Comparison of ENCODE assay signal across 8 mouse cellular contexts in genomic region chr3:103278561-103279181, GRCm38 (mm10). TPM values are rescaled to one million over a fixed set of nuclear protein-coding genes. Genes with fewer than 3 reads are reported as not detected.
DNase-seq lines count a peak whose midpoint lies in the region; ATAC-seq and TF ChIP-seq lines count a peak whose summit lies in the region.

No protein-coding gene starts in this region.

- DNase-seq in kidney, adult 9 months: no peak
- peak; percentile 84 for DNase-seq in MEL (ENCODE audit: low read depth, low spot score)
- DNase-seq in embryo, embryonic 9.5 days (ENCODE audit: extremely low spot score): peak; percentile 47
- peak; percentile 27 to 32 for DNase-seq in layer of hippocampus, postnatal 25 days (ENCODE audit: extremely low spot score in 1 of 2, low spot score in 1 of 2)
- peak; percentile 35 for DNase-seq in midbrain, embryonic 14.5 days
- DNase-seq in natural killer cell, adult 2 months (ENCODE audit: low spot score in 2 of 2): no peak

- H3K36me3 ChIP-seq in kidney, embryonic 15.5 days: peaks cover 9% of the 10 kb centered on the region
- peaks cover 0 to 22% of the 10 kb centered on the region in 2 experiments; a peak in 3 of 4 replicates for H3K36me3 ChIP-seq in MEL (ENCODE audit: control insufficient read depth in 1 of 2, insufficient read depth in 2 of 2, low read length in 2 of 2)
- no peaks in the 10 kb centered on the region; the same call in 1 of the 2 replicates for H3K36me3 ChIP-seq in heart, embryonic 15.5 days
- H3K36me3 ChIP-seq in midbrain, embryonic 14.5 days (ENCODE audit: control insufficient read depth, insufficient read depth, low read length): no peaks in the 10 kb centered on the region

- peaks cover 34% of the 10 kb centered on the region for H3K79me2 ChIP-seq in MEL (ENCODE audit: control insufficient read depth, insufficient read depth, low read length, poor library complexity)

- TF ChIP-seq POLR2A in MEL (IDR thresholded peaks at IDR 0.05; ENCODE audit: control insufficient read depth in 1 of 2, insufficient read depth in 1 of 2, low read depth in 1 of 2, low read length in 2 of 2, poor library complexity in 1 of 2): no peak

- no peaks in the 10 kb centered on the region for H3K27me3 ChIP-seq in kidney, embryonic 15.5 days
- H3K27me3 ChIP-seq in MEL (ENCODE audit: control insufficient read depth in 1 of 2, insufficient read depth in 2 of 2, low read length in 2 of 2): no peaks in the 10 kb centered on the region
- no peaks in the 10 kb centered on the region for H3K27me3 ChIP-seq in heart, embryonic 15.5 days
- H3K27me3 ChIP-seq in midbrain, embryonic 14.5 days (ENCODE audit: control insufficient read depth, insufficient read depth, low read length): no peaks in the 10 kb centered on the region

- H3K4me3 ChIP-seq in kidney, embryonic 15.5 days (replicated peaks): peak overlapping the region; percentile 87
- H3K4me3 ChIP-seq in MEL (ENCODE audit: control insufficient read depth in 1 of 2, insufficient read depth in 1 of 2, low read depth in 2 of 2, low read length in 2 of 2): peak overlapping the region; percentile 83 to 98
- H3K4me3 ChIP-seq in heart, embryonic 15.5 days: peak overlapping the region; percentile 100
- peak overlapping the region; percentile 90 for H3K4me3 ChIP-seq in midbrain, embryonic 14.5 days (replicated peaks; ENCODE audit: low read depth, low read length)

- peaks cover 15% of the 10 kb centered on the region for H3K4me1 ChIP-seq in kidney, embryonic 15.5 days
- H3K4me1 ChIP-seq in MEL (ENCODE audit: control insufficient read depth in 1 of 2, insufficient read depth in 2 of 2, low read length in 2 of 2): peaks cover 0 to 14% of the 10 kb centered on the region in 2 experiments; a peak in 2 of 4 replicates
- peaks cover 15% of the 10 kb centered on the region for H3K4me1 ChIP-seq in heart, embryonic 15.5 days (replicated peaks)
- peaks cover 7% of the 10 kb centered on the region for H3K4me1 ChIP-seq in midbrain, embryonic 14.5 days (ENCODE audit: control insufficient read depth, insufficient read depth, low read length)

- no peaks in the 10 kb centered on the region for H3K9me3 ChIP-seq in kidney, embryonic 15.5 days (replicated peaks)
- H3K9me3 ChIP-seq in MEL (replicated peaks; ENCODE audit: insufficient read depth, low read length): no peaks in the 10 kb centered on the region
- H3K9me3 ChIP-seq in heart, embryonic 15.5 days (replicated peaks): no peaks in the 10 kb centered on the region
- H3K9me3 ChIP-seq in midbrain, embryonic 14.5 days (ENCODE audit: control insufficient read depth, low read length): no peaks in the 10 kb centered on the region

- no peak for TF ChIP-seq RAD21 in MEL (IDR thresholded peaks at IDR 0.05; ENCODE audit: low read depth, low read length)

- H3K27ac ChIP-seq in kidney, embryonic 15.5 days: peak overlapping the region; percentile 97
- H3K27ac ChIP-seq in MEL (ENCODE audit: control insufficient read depth, low read depth, low read length): peak overlapping the region; percentile 92
- H3K27ac ChIP-seq in heart, embryonic 15.5 days: peak overlapping the region; percentile 96
- peak overlapping the region; percentile 96 for H3K27ac ChIP-seq in midbrain, embryonic 14.5 days (replicated peaks; ENCODE audit: low read depth, low read length)

- H3K4me2 ChIP-seq in kidney, embryonic 15.5 days: peak overlapping the region; percentile 69
- peak overlapping the region; percentile 71 for H3K4me2 ChIP-seq in heart, embryonic 15.5 days
- H3K4me2 ChIP-seq in midbrain, embryonic 14.5 days (ENCODE audit: low read length): peak overlapping the region; percentile 67

- peak overlapping the region; percentile 98 for H3K9ac ChIP-seq in kidney, embryonic 15.5 days
- peak overlapping the region; percentile 96 for H3K9ac ChIP-seq in MEL (ENCODE audit: control insufficient read depth, low read depth, low read length, poor library complexity, severe bottlenecking)
- H3K9ac ChIP-seq in heart, embryonic 15.5 days: peak overlapping the region; percentile 69
- peak overlapping the region; percentile 99 for H3K9ac ChIP-seq in midbrain, embryonic 14.5 days (replicated peaks; ENCODE audit: low read length)

- 8% methylated on average over 11 of the region's 11 CpGs for WGBS in kidney, embryonic 15.5 days
- 11% methylated on average over 11 of the region's 11 CpGs for WGBS in heart, embryonic 15.5 days
- 12% methylated on average over 11 of the region's 11 CpGs for WGBS in midbrain, embryonic 14.5 days

- TF ChIP-seq EP300 in MEL (IDR thresholded peaks at IDR 0.05; ENCODE audit: low read depth in 1 of 2, low read length in 2 of 2): no peak

- ATAC-seq in kidney, embryonic 15.5 days (replicated peaks; ENCODE audit: low FRiP score): peak; percentile 4; the same call in 1 of the 2 replicates
- ATAC-seq in heart, embryonic 15.5 days (replicated peaks; ENCODE audit: insufficient number of reproducible peaks, insufficient read depth, low FRiP score, low read depth): no peak
- no peak for ATAC-seq in midbrain, embryonic 14.5 days (ENCODE audit: low FRiP score, low TSS enrichment)

- no peak for TF ChIP-seq CTCF in MEL (IDR thresholded peaks at IDR 0.05 in 2 of 3, conservative IDR thresholded peaks at IDR 0.05 in 1 of 3; ENCODE audit: control insufficient read depth in 1 of 3, insufficient read depth in 1 of 3, low read depth in 2 of 3, low read length in 3 of 3, poor library complexity in 1 of 3, severe bottlenecking in 1 of 3)

TF ChIP-seq in MEL, 35 proteins besides CTCF, POLR2A, EP300 and RAD21:
- TF ChIP-seq SIN3A (IDR thresholded peaks at IDR 0.05; ENCODE audit: low read length) (0 out of 2 replicates have a peak, but pooled peaks have one; percentile 56), MEF2A (IDR thresholded peaks at IDR 0.05; ENCODE audit: extremely low read depth, insufficient replicate concordance, low read depth, low read length, poor library complexity, severe bottlenecking) (peak; percentile 82; the same call in 1 of the 2 replicates), HCFC1 (IDR thresholded peaks at IDR 0.05; ENCODE audit: low read depth, low read length) (no peak; the same call in 1 of the 2 replicates), CHD1 (IDR thresholded peaks at IDR 0.05; ENCODE audit: low read depth, low read length) (no peak), ELF1 (IDR thresholded peaks at IDR 0.05; ENCODE audit: low read depth, low read length) (peak; percentile 53), BHLHE40 (IDR thresholded peaks at IDR 0.05; ENCODE audit: borderline replicate concordance, low read depth, low read length) (no peak), ETS1 (IDR thresholded peaks at IDR 0.05; ENCODE audit: low read depth, low read length) (0 out of 2 replicates have a peak, but pooled peaks have one; percentile 11), TBP (IDR thresholded peaks at IDR 0.05; ENCODE audit: low read depth, low read length) (peak; percentile 20; the same call in 1 of the 2 replicates), USF2 (IDR thresholded peaks at IDR 0.05; ENCODE audit: borderline replicate concordance in 1 of 2, insufficient read depth in 1 of 2, low read depth in 1 of 2, low read length in 2 of 2) (no peak)

RNA-seq across cellular contexts. Expression of gene Trim33, which starts 0.4 kb away (rescaled TPM):
- polyA plus RNA-seq in kidney, embryonic 15.5 days (2015; fragmentation: Nextera tagmentation; extraction: Ambion mirVana): 26.7 and 29.7 TPM in 2 replicates
- 20.2 and 21.0 TPM in 2 replicates for total RNA-seq in MEL (2012; rRNA removed)
- 10 to 100 TPM in 1 of 2 experiments, not detected in 1; 30.4 TPM for polyA plus RNA-seq in MEL (2012; ENCODE audit: insufficient read depth in 1 of 2, insufficient read length in 2 of 2, low read depth in 1 of 2, low replicate concordance in 2 of 2, missing spikeins in 1 of 2)
- 10.1 and 11.7 TPM in 2 replicates for polyA plus RNA-seq in heart, embryonic 15.5 days (2015; fragmentation: Nextera tagmentation; extraction: Ambion mirVana)
- total RNA-seq in layer of hippocampus, postnatal 25 days (2021): 10 to 100 TPM; 48.0 to 56.1 TPM
- polyA plus RNA-seq in midbrain, embryonic 14.5 days (2014; fragmentation: Nextera tagmentation; extraction: Ambion mirVana): 31.3 and 39.0 TPM in 2 replicates

Comparison
In these comparisons a context has a peak if more than half of its experiments do, and no peak if none do; other contexts are left out.
1. DNase-seq: peak in MEL (single experiment), embryo, embryonic 9.5 days (single experiment), layer of hippocampus, postnatal 25 days (2 of 2) and midbrain, embryonic 14.5 days (single experiment); none in kidney, adult 9 months (single experiment) and natural killer cell, adult 2 months (0 of 2).
2. Peak in every context shown above with its lines, with median percentiles within 50 percentile points of each other: H3K27ac ChIP-seq, H3K4me2 ChIP-seq, H3K4me3 ChIP-seq and H3K9ac ChIP-seq.